Mouse (Mus musculus): ENCODE results near the gene Dock7. TPM values are rescaled to one million over a fixed set of nuclear protein-coding genes. Genes with fewer than 3 reads are reported as not detected.

Dock7 gene
- 94.5 and 95.6 TPM in 2 replicates for polyA plus RNA-seq (2015; fragmentation: Nextera tagmentation; extraction: Ambion mirVana)

DNA sequence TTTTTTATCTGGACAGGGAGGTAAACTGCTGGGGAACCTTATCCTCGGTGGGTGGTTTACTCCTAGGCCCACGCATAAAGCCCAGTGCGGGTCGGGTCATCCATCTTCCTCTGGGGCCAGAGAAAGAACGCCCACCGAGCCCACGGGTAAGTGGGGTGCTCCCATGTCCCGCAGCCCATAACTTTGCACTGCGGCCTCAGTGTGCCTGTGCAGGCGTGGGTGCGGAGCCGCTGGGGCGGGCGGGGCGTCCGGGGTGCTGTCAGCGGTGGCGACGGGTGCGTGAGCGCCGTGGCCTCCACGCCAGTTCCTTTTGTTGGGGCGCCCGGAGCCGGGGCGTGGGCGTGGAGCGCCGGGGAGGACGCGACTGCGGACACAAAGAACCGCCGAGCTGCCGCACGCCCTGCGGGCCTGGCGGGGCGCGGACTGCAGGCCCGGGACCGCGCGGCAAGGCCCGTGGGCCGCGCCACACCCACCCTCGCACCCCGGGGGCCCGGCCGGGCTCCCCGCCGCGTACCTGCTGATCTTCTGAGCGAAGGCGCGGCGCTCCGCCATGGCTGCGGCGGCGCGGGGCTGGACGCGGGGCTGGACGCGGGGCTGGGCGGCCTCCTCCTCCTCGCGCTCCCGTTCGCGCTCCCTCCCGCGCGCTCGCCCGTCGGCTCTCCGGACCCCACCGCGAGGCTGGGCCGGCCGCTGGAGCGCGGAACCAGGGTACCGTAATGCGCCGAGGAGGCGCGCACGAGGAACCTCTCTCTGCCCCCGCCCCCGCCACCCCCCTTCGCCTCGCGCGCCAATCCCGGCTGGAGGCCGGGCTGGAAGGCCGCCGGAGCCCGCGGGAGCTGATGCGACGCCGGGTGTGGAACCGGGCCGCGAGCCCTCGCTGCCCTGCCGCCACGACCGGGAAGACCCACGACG, at the start of gene Dock7:
Dock7 (minus strand) TSS at position 705 of the 912 bp plus-strand sequence.
- peak within 1 kb of the TSS; percentile 95 for H3K4me3 ChIP-seq (replicated peaks)
- H3K4me2 ChIP-seq (replicated peaks): peak within 1 kb of the TSS; percentile 62
- peaks cover 50% of the 10 kb centered on the region for H3K4me1 ChIP-seq (replicated peaks)
- H3K36me3 ChIP-seq: no peaks in the 10 kb centered on the region
- H3K27me3 ChIP-seq: no peaks in the 10 kb centered on the region
- peak within 1 kb of the TSS; percentile 99 for H3K9ac ChIP-seq (replicated peaks)
- WGBS: under 1% methylated on average over 106 of the region's 117 CpGs
- ATAC-seq: peak; percentile 96
- peak within 1 kb of the TSS; percentile 95 for H3K27ac ChIP-seq
- H3K9me3 ChIP-seq: no peaks in the 10 kb centered on the region

DNA sequence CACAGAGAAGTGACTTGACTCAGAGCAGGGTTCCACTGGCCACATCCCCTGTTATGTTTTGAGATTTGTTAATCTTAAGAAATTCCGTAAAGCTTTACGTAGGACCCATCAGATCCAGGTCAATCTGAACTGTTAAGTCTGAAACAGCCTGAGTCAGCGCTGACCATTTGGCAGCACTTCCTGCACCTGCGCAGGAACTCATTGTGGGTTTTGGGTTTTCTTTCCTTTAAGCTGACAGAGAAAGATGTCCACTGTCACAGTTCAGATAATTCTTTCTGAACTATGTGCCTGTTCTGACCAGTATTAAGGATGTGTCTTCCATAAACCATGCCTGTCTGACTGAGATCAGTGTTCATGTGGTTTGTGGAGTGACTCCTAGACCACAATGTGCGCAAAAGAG, 48.2 kb upstream of the Dock7 start:
- no peak overlapping the region for H3K4me2 ChIP-seq (replicated peaks)
- no peaks in the 10 kb centered on the region for H3K9me3 ChIP-seq
- H3K4me1 ChIP-seq (replicated peaks): no peaks in the 10 kb centered on the region
- H3K36me3 ChIP-seq: no peaks in the 10 kb centered on the region
- no peak overlapping the region for H3K9ac ChIP-seq (replicated peaks)
- no peak overlapping the region for H3K27ac ChIP-seq
- peaks cover 3% of the 10 kb centered on the region; the same call in 1 of the 2 replicates for H3K27me3 ChIP-seq
- WGBS: 97% methylated on average over 5 of the region's 5 CpGs
- no peak for ATAC-seq
- no peak overlapping the region for H3K4me3 ChIP-seq (replicated peaks)

DNA sequence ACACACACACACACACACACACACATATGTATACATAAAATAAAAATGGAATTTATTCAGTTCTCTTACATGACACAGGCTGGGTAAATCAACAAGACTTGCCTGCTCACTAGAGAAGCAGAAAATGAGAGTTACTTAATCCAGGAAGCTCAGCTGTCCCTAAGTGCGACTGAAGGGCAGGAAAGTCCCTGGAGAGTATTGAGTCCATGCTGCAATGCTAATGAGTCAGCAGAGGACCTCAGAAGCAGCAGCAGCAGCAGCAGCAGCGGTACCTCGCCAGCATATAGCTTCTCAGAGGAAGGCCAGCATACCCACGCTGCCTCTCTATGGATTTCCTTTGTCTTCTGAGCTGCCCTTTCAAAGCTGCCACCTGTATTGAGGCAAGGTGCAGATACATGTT, 42.8 kb upstream of the Dock7 start:
- Histone ChIP-seq H3K4me1 (replicated peaks) (peaks cover 23% of the 10 kb centered on the region), H3K4me2 (replicated peaks) (no peak overlapping the region), H3K36me3 (no peaks in the 10 kb centered on the region), H3K9ac (replicated peaks) (no peak overlapping the region), H3K27ac (no peak overlapping the region), H3K27me3 (peaks cover 24% of the 10 kb centered on the region), H3K4me3 (replicated peaks) (no peak overlapping the region), H3K9me3 (no peaks in the 10 kb centered on the region)
- ATAC-seq: 0 out of 2 replicates have a peak, but pooled peaks have one; percentile 24
- WGBS: 4% methylated on average over 4 of the region's 4 CpGs

DNA sequence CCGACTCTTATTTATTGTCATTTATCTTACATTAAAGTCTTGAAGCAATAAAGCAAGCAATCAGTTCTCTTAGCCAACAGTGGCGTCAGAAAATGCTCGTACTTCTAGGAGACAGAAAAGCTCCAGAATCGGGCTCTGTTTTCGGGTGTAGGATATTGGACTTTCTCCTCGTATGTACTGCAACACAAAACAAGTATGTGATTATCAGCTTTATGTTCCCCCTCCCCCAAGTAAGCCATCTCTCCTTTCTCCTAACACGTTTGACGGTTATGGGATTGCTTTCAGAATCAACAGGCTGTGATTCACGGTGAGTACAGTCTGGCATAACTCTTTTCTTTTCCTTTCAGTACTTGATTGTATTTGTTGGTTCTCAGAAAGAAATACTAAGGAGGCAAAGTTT, 42.3 kb upstream of the Dock7 start:
- 41% methylated on average over 9 of the region's 9 CpGs for WGBS
- no peaks in the 10 kb centered on the region for H3K9me3 ChIP-seq
- no peak overlapping the region for H3K4me2 ChIP-seq (replicated peaks)
- H3K27ac ChIP-seq: no peak overlapping the region
- no peaks in the 10 kb centered on the region for H3K36me3 ChIP-seq
- H3K4me1 ChIP-seq (replicated peaks): peaks cover 23% of the 10 kb centered on the region
- peaks cover 26% of the 10 kb centered on the region for H3K27me3 ChIP-seq
- no peak for ATAC-seq
- no peak overlapping the region for H3K9ac ChIP-seq (replicated peaks)
- H3K4me3 ChIP-seq (replicated peaks): no peak overlapping the region

DNA sequence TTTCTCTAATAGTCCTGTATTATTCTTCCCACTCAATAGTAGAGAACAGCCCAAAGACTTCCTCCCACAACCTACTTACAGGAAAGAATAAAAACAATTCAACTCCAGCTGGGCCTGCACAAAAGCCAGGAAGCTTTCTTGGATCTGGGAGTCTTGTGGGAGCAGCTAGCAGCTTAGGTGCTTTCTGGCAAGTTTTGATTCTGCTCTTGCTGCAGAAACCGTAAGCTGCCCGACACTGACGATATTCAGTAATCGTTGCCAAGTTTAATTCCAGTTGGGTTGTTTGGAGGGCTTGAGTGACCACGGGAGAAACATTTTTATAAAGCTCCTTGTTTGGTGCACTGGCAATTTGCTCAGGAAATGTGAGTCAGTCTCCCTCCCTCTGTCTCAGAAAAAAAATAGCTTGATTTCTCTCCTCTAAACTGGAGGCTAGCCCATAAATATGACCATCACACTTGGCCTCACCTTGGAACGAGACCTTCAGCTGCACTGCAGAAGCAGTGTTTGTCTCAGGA, 40.8 kb upstream of the Dock7 start:
- Histone ChIP-seq H3K9ac (replicated peaks) (no peak overlapping the region), H3K4me3 (replicated peaks) (no peak overlapping the region), H3K9me3 (no peaks in the 10 kb centered on the region), H3K36me3 (no peaks in the 10 kb centered on the region), H3K27ac (no peak overlapping the region), H3K27me3 (peaks cover 26% of the 10 kb centered on the region), H3K4me1 (replicated peaks) (peaks cover 23% of the 10 kb centered on the region), H3K4me2 (replicated peaks) (no peak overlapping the region; the same call in 1 of the 2 replicates)
- WGBS: 2% methylated on average over 6 of the region's 6 CpGs
- no peak for ATAC-seq

DNA sequence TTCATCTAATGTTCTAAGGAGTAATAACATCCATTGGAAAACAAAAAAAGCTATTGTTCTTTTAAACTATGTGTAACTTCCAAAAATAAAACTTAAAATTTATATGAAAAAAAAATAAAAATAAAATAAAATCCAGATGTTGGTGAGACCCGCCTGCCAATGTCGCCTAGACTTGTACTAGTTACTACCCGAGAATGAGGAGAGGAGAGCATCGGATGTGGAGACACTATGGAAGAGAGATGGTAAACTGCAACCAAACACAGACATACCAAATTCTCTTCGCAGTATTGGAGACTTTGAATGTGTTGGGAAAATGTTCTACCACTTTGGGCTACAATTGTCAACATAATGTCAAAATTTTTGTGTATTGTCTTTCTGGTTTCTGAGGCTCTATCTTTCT, 40.2 kb upstream of the Dock7 start:
- no peaks in the 10 kb centered on the region for H3K36me3 ChIP-seq
- H3K4me1 ChIP-seq (replicated peaks): peaks cover 23% of the 10 kb centered on the region
- no peak overlapping the region for H3K9ac ChIP-seq (replicated peaks)
- ATAC-seq: no peak
- no peak overlapping the region for H3K27ac ChIP-seq
- 12% methylated on average over 5 of the region's 5 CpGs for WGBS
- H3K9me3 ChIP-seq: no peaks in the 10 kb centered on the region
- H3K4me2 ChIP-seq (replicated peaks): no peak overlapping the region
- no peak overlapping the region for H3K4me3 ChIP-seq (replicated peaks)
- H3K27me3 ChIP-seq: peaks cover 26% of the 10 kb centered on the region

DNA sequence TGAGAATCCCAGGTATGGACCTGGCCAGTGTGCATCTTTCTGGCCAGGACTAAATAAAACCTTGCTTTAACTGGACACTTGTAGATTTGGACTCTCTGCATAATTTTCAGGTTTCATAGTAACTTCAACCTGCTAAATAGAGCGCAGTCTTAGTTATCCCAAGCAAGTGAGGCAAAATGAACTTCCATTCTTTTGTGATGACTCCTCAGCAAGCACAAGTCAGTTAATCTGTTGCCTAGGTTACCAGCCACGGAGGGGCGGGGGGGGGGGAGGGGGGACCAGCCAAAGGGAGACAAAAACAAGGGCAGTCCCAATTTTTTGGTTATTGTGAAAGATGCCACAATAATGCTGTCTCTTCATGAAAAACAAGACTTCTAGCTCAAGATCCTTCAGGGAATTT, 39.7 kb upstream of the Dock7 start:
- peaks cover 26% of the 10 kb centered on the region for H3K27me3 ChIP-seq
- H3K9me3 ChIP-seq: no peaks in the 10 kb centered on the region
- H3K9ac ChIP-seq (replicated peaks): no peak overlapping the region
- H3K4me1 ChIP-seq (replicated peaks): peaks cover 23% of the 10 kb centered on the region
- no peak for ATAC-seq
- no peak overlapping the region for H3K27ac ChIP-seq
- H3K4me2 ChIP-seq (replicated peaks): no peak overlapping the region
- H3K4me3 ChIP-seq (replicated peaks): no peak overlapping the region
- no peaks in the 10 kb centered on the region for H3K36me3 ChIP-seq
- 4% methylated on average over 3 of the region's 3 CpGs for WGBS

DNA sequence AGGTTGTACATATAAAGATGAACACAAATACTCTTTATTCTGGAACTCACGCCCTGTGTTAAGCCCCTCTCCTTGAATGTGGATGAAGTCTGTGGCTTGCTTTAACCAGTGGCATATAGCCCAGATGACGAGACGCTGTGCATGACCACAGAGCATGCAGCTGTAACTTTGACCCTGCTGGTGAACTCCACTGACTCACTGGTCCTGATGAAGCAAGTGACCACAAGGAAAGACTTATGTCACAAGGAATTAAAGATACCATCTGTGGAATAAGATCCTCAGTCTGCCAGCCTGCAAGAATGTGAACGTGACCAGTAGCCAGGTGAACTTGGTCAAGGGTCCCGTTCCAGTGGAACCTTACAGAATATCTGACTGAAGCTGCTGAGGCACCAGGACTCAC, 37.8 kb upstream of the Dock7 start:
- Histone ChIP-seq H3K4me3 (replicated peaks) (no peak overlapping the region), H3K9me3 (no peaks in the 10 kb centered on the region), H3K4me2 (replicated peaks) (no peak overlapping the region), H3K27me3 (peaks cover 24% of the 10 kb centered on the region), H3K36me3 (no peaks in the 10 kb centered on the region), H3K4me1 (replicated peaks) (peaks cover 20% of the 10 kb centered on the region), H3K27ac (no peak overlapping the region), H3K9ac (replicated peaks) (no peak overlapping the region)
- 91% methylated on average over 5 of the region's 5 CpGs for WGBS
- ATAC-seq: no peak

DNA sequence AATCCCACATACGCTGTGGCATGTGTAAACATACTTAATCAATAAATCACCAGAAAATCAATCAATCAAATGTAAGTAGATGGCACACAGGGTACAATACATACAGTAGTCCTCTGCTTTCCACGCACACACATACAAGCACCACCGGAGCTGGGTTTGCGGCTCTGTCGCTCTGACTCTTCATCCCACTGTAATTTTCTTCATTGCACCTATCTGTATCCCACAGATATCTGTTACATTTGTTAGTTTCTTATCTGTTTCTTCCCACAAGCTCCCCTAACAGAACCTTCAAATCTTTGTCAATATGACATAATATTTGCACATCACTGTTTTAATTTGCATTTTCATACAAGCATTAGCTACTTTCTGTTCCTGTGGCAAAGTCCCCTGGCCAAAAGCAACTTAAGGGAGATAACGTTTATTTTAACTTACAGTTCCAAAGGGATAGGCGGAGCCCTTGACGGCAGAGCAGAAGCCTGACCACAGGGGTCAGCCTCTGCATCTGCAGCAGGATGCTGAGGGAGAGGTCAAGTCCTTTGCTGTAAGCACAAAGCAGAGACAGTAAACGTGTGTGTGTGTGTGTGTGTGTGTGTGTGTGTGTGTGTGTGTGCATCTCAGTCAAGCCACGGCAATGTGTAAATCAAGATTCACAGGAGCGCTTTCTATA, 36.1 kb upstream of the Dock7 start:
- Histone ChIP-seq H3K4me3 (replicated peaks) (no peak overlapping the region), H3K9me3 (no peaks in the 10 kb centered on the region), H3K4me2 (replicated peaks) (no peak overlapping the region), H3K4me1 (replicated peaks) (peaks cover 14% of the 10 kb centered on the region), H3K27me3 (peaks cover 13% of the 10 kb centered on the region), H3K9ac (replicated peaks) (no peak overlapping the region), H3K36me3 (no peaks in the 10 kb centered on the region), H3K27ac (no peak overlapping the region)
- ATAC-seq: no peak
- WGBS: 67% methylated on average over 11 of the region's 11 CpGs

DNA sequence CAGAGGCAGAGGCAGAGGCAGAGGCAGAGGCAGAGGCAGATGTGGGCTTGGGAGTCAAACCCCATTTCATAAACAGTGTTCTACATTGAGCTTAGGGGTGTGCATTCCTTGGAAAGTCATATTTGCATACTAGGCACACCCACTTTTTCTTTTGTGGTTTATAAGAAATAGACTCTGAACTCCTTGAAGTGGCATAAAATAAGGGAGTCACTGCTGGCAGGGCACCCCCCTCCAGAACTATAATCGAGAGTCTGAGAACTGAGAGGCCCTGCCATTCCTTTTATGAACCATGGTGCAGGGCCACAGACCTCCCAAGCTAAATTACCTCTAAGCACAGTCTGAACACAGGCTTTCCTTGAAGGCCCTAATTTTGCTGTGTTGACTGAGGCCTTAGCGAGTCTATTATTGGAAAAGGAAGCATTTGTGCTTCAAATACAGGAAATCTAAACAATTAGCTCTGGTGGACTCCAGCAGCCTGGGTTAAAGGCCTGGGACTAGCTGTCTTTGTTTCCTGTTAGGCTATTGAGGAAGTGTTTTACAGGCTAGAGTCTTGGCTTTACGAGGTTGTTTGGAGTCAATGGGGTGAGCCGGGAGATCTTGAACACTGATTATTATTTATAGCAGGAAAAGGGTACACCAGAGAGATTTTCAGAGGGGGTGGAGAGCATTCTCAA, 31.3 kb upstream of the Dock7 start:
- no peaks in the 10 kb centered on the region for H3K27me3 ChIP-seq
- no peak overlapping the region for H3K4me3 ChIP-seq (replicated peaks)
- no peaks in the 10 kb centered on the region for H3K4me1 ChIP-seq (replicated peaks)
- no peak for ATAC-seq
- no peaks in the 10 kb centered on the region for H3K36me3 ChIP-seq
- H3K9ac ChIP-seq (replicated peaks): no peak overlapping the region
- 54% methylated on average over 4 of the region's 4 CpGs for WGBS
- no peaks in the 10 kb centered on the region for H3K9me3 ChIP-seq
- H3K27ac ChIP-seq: no peak overlapping the region
- H3K4me2 ChIP-seq (replicated peaks): no peak overlapping the region

DNA sequence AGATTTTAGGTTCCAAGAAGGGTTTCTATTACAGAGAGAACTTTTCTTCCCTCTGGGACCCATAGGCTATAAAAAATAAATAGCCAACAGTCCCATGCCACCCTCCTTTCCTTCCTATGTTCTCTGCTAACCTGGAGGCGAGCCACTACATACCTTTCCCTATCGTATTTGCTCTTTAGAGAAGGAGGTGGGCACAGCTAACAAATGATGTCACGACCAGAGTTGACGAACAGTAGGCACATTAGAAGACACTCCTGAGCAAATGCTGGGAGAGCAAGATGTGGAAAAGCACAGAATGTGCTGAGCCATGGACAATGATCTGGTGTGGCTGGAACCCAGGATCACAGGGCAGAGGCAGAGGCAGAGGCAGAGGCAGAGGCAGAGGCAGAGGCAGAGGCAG, 30.7 kb upstream of the Dock7 start:
- no peaks in the 10 kb centered on the region for H3K36me3 ChIP-seq
- WGBS: 97% methylated on average over 4 of the region's 4 CpGs
- H3K4me2 ChIP-seq (replicated peaks): no peak overlapping the region
- no peaks in the 10 kb centered on the region for H3K4me1 ChIP-seq (replicated peaks)
- ATAC-seq: no peak
- H3K9ac ChIP-seq (replicated peaks): no peak overlapping the region
- H3K27me3 ChIP-seq: no peaks in the 10 kb centered on the region
- no peak overlapping the region for H3K27ac ChIP-seq
- no peak overlapping the region for H3K4me3 ChIP-seq (replicated peaks)
- no peaks in the 10 kb centered on the region for H3K9me3 ChIP-seq

DNA sequence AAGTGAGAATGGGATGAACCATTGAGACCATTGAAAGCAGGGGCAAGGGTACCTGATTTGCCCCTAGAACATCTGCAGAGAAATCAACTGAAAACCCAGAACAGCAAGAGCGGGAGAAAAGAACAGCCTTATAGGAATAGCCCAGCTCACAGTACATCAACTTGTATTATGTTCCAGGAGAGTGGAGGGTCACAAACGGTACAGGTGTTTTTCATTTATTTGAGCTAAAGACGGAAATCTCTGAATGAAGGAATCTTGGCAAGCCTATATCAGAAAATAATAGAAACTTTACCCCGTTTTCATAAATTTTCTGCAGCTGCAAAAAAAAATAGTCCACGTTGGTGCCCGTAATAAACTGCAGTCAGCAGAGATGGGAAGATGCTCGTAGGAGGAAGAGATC, 22.6 kb upstream of the Dock7 start:
- Histone ChIP-seq H3K4me1 (replicated peaks) (no peaks in the 10 kb centered on the region), H3K27me3 (no peaks in the 10 kb centered on the region), H3K9ac (replicated peaks) (no peak overlapping the region), H3K36me3 (no peaks in the 10 kb centered on the region), H3K4me2 (replicated peaks) (no peak overlapping the region), H3K9me3 (no peaks in the 10 kb centered on the region; the same call in 1 of the 2 replicates), H3K27ac (no peak overlapping the region), H3K4me3 (replicated peaks) (no peak overlapping the region)
- WGBS: 89% methylated on average over 7 of the region's 7 CpGs
- ATAC-seq: no peak

All from midbrain, embryonic 13.5 days (tissue).